Mouse (Mus musculus): Measurements from ENCODE around the gene Osbp2.

Osbp2 gene

GRCm38 (mm10) chr11:3815951-3816350 lies 47.8 kb downstream of the Osbp2 start:
- no peak for DNase-seq

- no peak for DNase-seq
Observed at GRCm38 (mm10) chr11:3813340-3813739, 50.4 kb downstream of the Osbp2 start.

DNA sequence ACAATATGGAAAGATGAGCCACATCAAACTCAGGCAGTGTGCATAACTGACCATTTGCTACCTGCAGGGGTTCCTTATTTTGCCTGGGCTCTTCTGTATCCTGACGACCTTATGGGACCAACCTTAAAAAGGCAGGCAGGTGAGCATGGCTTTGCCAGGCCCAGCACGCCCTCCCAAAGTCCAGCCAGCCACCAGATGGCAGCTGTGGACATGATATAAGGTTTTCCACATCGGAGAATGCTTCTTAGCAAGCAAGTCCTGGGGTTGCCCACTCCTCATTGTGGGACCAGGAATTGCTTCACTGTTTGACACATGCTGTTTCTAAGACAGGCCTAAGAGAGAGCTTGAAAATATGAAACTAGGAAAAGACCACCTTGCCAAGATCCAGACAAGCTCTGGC lies 55.5 kb downstream of the Osbp2 start:
- no peak for DNase-seq

DNA sequence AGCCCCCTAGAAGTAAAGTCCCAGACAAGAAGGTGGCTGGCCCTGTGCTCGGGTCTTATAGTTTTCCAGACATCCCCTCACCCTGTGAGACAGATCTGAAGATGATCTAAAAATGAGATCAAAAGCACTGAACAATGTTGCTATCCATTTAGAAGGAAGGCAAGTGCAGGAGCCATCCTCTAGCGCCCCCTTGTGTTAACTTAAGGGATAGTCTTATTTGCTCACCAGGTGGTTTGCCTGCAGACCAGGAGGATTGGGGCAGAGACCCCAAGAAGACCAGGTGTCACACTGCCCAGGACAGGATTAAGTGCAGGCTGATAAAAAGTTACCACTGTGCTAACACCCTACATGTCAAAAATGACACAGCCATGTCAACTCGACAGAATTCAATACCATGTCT lies 58.3 kb downstream of the Osbp2 start:
- no peak for DNase-seq

GRCm38 (mm10) chr11:3804639-3805038 lies 59.1 kb downstream of the Osbp2 start:
- DNase-seq = no peak

DNA sequence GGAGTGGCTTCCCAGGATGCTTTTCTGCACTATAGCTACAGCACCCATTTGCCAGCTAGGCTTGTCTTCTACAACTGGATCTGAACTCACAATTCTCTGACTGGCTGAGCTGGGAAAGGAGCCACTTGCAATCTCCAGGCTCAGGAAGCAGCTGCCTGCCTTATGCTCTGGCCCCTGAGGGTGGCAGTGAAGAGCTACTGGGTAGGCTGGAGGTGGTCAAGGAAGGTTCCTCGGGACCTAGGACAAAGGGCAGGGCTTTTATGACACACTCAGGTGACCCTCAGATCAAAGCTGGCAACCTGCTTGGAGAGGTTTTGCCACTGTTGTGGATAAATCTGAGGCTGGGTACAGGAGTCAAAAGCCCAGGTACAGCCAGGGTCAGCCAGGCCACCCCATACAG lies 61.6 kb downstream of the Osbp2 start:
- DNase-seq = no peak

GRCm38 (mm10) chr11:3797631-3798215 lies 66.0 kb downstream of the Osbp2 start:
- no peak for DNase-seq

DNA sequence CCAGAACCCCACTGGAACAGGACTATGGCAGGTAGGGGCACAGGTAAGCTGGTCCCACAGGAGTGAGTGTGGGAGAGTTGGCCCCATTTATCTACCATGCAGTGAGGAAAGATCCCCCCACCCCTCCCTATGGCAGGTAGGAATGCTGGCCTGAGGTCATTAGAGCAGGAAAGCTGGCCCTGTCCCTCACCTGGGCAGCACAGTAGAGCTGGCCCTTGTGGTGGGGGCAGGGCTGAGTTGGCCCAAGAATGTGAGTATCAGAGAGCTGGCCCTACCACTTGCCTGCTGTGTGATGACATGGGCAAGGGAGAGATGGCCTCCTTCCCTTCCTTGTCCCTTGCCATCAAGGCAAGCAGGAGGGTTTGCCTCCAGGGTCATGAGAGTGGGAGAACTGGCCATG lies 73.0 kb downstream of the Osbp2 start:
- DNase-seq = no peak

DNA sequence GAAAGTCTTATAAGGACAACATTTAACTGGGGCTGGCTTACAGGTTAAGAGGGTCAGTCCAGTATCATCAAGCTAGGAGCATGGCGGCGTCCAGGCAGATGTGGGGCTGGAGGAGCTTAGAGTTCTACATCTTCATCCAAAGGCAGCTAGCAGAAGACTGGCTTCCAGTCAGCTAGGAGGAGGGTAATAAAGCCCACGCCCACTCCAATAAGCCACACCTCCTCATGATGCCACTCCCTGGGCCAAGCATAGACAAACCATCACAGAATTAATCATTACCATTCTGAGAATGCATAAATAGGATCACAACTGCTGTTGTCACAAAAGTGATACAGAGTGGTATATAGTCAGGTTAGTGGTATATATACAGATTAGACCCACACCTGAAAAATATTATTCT lies 73.8 kb downstream of the Osbp2 start:
- no peak for DNase-seq

DNA sequence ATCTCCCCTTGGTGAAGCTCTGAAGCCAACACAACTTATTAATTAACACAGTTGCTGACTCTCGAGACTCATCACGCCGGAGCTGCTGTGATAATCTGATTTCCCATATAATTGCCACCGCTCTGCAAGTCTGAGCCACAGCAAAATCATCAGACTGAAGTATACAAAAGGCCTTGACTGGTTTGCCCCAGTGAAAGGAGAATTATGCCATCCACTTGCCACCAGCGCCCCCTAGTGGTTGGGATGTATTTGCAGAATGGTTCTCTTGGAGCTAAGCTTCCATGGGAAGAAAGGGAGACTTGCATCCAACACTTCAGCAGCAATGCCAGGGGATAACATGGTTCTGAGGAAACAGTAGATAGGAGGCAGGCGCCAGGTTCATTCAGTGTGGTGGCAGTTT lies 77.1 kb downstream of the Osbp2 start:
- DNase-seq = peak; percentile 17 to 74

DNA sequence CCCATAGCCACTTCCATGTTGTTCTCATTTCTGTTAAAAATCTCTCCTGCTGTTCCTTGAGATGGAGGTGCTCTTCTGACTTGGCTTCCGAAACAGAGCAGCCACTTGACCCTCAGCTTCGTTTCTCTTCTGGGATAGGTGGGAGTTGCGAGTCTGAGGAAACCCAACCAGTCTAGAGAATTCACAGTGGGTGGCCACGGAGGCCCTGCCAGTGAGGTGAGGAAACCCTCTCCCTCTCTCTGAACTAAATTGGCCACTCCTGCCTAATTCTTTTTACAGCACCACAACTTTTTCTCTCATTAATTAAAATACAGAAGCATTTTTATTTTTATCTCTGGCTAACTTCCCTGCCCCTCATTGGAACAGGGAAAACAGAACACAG lies 88.4 kb downstream of the Osbp2 start:
- DNase-seq = no peak

GRCm38 (mm10) chr11:3774463-3775262 lies 89.0 kb downstream of the Osbp2 start:
- DNase-seq = no peak

- no peak for DNase-seq
Observed at GRCm38 (mm10) chr11:3773782-3774462, 89.8 kb downstream of the Osbp2 start.

DNA sequence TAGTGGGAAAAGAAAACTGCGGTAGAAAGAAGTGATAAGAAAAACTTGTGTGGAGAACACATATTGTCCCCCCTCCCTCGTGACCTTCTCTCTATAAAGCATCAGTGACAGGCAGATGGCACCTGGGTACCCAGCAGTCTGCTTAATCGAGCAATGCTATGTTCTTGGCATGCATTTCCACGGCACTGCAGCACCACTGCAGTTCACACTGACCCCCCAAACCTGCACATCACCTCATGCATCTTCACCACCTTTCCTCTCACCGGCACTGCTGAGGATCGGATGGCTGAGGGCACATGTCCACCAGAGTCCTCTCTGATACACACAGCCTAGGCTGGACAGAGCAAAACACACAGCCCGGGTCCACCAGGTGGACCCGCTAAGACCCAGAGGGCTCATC lies 90.6 kb downstream of the Osbp2 start:
- DNase-seq = no peak

DNA sequence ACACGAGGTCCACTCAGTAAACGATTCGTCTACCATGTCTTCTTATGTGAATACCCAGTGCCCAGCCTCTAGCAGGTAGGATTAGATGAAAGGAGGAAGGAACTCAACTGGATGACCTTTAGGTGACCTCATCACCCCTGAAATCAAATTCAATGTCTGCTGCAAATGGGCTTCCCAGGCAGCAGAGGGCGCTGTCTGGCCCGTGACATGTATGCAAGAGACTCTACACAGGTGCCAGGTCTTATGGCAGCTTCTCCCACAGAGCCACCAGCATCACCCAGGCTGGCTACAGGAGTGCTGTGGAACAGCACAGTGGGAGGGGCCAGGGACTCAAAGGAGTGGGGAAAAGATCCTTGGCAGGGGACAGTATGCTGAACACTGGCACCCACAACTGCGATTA lies 92.4 kb downstream of the Osbp2 start:
- DNase-seq = no peak

GRCm38 (mm10) chr11:3767830-3768229 lies 95.9 kb downstream of the Osbp2 start:
- DNase-seq = no peak

GRCm38 (mm10) chr11:3766964-3767363 lies 96.7 kb downstream of the Osbp2 start:
- DNase-seq = no peak

DNA sequence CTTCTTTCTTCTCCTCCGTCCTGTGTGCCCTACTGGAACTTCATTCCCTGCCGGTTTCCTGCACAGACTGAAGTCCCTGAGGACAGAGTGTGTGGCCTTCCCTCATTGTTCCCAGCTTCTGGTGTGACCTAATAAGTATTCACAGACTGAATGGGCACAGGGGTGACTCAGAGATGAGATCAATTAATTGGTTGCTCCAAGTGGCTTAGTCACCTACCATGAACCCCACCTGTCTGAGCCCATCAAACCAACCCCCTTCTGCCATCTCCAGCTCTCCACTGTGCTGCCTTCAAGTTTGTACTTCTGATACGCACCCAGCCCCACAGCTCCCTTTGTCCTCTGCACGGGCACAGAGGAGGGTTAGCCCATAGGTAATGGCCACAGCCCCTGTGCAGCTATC lies 99.4 kb downstream of the Osbp2 start:
- no peak for DNase-seq

DNA sequence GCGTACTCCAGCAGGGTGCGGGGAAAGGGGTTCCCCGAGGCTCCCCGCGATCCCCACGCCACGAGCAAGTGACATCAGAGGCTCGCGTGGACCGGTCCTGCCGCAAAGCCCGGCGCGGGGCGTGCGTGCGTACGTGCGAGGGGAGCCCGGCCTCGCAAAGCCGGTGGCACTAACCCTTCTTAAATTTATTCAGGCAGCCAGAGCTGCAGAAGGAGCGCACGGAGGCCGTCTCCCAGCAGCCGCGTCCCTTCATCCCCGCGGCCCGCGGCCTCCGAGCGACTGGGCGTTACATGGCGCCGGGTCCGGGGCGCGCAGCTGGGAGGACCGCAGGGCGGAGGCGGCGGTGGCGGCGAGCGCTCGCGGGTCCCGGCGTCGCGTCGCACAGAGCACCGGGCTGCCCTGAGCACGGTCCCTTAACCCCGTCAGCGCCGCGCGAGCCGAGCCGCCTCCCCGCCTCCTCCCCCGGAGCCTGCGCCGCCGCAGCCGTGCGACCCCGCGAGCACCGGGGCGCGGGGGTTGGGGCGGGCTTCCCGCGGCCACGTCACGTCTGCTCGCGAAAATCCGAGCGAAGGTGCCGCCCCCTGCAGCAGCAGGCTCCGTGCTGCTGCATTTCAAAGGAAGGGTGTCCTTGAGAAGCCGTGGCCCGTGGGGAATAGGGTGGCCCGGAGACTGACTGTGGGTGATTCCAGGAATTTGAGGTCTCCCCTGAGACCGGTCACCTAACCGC lies 101.8 kb downstream of the Osbp2 start:
- DNase-seq = no peak

GRCm38 (mm10) chr11:3761339-3761738 lies 102.4 kb downstream of the Osbp2 start:
- DNase-seq = no peak

DNA sequence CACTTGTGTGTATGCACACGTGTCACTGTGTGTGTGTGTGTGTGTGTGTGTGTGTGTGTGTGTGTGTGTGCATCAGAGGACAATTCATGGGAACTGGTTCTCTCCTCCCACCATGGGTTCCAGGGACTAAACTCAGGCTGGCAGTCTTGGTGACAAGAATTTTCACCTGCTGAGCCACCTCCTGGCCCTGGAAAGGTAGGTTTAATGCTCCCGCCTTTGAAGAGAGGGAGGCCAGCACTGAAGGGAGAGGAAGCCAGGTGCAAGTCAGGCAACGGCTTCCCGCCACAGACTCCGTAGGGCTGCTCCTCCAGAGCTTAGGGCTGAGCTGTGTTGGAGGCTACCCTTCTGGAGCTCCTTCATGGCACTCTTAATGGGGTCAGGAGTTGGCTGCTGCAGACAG lies 104.3 kb downstream of the Osbp2 start:
- no peak for DNase-seq

GRCm38 (mm10) chr11:3755341-3755740 lies 108.4 kb downstream of the Osbp2 start:
- DNase-seq = no peak

GRCm38 (mm10) chr11:3754685-3755084 lies 109.0 kb downstream of the Osbp2 start:
- DNase-seq = no peak

DNA sequence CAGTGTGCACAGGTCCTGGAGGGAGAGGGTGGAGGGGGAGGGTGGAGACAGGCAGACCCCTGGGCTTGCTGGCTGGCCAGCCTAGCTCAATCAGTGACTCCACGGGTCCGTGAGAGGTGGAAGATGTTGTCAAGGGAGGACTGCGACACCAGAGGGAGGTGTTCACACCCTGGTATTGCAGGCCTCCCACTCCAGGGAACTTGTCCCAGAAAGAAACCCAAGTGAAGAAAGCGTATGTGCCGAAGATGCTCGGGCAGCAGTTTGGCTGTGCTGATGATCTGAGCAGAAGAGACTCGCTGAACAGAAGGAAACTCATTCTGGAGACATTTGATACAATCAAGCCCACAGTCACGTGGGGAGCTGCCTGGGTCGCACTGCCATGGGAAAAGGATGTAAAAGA lies 109.8 kb downstream of the Osbp2 start:
- no peak for DNase-seq

Data from spleen, adult 18-20 months (tissue).